Mouse (Mus musculus): ENCODE measurements at regions not wholly inside any gene's neighbourhood (a gene's known extent, or its start where the extent isn't known, plus 50 kb on each side); places are given as distances from the start of the nearest gene placed in this dataset.

DNA sequence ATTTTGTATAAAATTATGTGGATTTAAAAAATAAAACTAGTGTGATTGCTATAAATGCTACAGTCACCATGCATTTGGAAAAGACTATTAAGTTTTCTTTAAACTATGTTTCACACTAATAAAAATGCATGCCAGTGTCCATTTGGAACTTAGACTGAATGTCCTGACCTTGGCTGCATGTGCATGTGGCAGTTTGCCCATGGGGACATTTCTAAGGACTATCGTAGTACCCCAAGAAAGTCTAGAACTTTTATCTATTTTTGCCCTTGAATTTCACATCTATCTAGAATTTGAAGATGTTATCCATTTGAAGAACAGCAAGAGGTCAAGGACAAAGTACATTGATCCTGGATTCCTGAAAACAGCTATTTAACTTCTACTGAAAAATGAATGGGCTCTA lies 745.9 kb downstream of the Tmem182 start:
- no peak for DNase-seq

DNA sequence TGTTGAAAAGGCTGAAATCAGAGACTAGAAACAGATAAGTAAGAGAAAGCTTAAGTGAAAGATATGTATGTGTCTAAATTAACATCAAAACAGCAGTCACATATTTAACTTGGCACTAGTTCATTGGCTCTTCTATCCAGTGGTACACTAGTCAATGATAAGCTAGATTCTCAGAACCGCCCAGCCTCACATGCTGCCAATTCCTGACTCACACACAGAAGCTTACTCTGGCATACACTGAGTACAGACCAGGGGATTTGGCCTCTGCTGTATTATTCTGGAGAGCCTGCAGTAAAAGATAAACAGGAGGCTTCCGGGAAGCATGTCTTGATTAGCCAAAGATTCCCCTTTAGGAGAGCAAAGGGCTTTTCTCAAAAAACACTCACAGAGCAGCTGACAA lies 750.2 kb downstream of the Tmem182 start:
- peak; percentile 13 for DNase-seq

DNA sequence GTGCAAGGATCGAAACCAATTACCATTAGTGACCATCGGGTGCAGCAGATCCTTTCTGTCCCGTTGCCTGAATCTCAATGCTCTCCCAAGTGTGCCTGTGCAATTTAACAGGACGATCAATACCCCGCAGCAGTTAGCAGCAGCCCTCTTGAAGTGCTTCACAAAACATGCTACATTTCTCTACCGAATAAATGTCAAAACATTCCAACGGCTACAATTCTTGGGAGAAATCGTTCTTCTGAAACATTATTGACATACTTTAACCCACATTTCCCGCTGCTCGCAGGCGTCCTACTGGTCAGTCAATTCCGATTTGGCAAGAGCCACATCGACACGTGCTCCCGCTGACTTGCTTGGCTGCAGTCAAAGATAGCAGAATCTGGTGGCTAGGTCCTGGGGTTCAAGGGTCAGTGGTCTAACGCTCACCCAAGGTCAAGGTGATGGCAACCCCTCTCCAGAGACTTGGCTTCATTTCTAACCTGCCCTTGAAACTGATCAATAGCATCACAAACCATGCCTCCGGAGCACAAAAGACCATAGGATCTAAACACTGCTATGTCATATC lies 753.8 kb downstream of the Tmem182 start:
- DNase-seq: no peak

DNA sequence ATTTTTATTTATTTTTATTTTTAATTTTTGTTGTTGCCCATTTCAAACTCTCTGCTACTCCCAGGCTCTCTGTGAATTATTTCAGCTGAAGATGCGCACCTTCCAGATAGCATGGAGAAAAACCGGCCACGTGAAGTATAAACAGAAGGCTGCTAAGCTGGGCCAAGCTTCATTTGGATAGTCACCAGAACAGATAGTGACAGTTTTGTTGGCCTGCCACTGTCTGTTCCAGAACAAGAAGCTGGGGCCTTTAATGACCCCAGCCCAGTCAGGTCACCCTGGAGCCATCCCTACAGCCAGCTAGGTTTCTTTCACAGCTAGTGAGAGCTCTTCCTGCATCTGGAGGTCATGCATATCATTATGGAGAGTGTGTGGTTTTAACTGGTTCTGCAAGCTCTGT lies 754.6 kb downstream of the Tmem182 start:
- no peak for DNase-seq

DNA sequence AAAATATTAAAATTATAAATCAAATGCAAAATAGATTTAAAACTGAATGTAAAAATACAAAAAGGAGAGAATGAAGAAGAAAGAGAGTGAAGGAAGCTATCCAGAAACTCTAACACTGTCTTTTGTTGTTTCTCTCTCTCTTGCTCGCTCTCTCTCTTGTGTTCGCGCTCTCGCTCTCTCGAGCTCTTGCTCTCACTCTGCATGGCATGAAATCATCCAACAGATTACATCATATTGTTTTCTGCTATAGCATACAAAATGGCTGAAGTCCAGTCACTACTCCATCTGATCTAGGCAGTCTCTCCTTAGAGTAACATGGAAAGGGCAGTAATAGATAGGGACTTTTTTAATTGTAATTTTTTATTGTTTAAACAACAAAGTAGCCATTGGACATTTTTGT lies 798.1 kb downstream of the Tmem182 start:
- no peak for DNase-seq

DNA sequence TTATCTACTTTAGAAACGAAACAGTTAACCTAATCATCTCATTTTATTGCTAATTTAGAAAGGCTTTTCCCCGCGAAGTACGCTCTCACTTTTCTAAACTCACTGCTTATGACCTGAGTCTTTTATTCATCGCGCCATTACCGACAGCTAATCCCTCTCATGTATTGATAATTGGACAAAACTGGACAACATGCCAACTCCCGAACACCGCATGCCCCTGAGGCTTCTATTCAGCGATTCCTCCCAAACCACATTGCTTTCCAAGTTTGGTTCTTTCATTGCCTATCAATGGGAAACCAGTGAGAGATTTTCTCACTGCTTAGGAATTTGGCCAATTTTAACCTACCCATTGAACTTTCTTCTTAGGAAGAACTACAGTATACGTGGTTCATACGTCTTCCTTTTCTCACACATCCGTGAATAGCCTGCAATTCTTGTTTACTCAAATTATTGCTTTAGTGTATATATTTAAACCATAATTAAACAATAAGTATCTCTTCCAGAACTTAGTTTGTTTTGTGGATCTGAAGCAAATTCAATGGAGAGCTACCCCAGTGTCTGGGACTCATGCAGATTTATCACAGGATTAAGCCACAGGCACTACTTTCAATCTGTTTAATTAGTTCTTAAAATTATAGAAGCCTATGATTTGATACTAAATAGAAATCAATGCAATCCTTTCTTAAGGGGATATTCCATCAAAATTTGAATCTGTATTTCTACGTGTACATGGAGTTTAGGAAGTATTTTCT lies 799.8 kb downstream of the Tmem182 start:
- DNase-seq: peak; percentile 2

DNA sequence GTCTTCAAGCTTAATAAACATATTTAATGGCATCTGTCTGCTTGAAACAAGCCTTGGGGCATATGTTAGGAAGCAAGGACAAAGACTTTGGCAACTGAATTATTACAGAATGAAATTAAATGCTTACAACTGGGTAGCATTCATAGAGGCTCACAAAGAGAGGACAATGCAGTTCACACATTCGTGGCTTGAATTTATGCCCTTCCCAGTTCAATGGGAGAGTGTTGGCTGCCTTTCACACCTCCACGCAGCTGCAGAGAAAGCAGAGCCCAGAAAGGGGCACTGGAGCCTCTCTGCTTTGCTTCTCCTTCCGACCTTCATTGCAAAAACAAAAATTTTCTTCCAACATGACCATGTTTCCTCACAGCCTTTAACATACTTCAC lies 800.3 kb downstream of the Tmem182 start:
- no peak for DNase-seq

DNA sequence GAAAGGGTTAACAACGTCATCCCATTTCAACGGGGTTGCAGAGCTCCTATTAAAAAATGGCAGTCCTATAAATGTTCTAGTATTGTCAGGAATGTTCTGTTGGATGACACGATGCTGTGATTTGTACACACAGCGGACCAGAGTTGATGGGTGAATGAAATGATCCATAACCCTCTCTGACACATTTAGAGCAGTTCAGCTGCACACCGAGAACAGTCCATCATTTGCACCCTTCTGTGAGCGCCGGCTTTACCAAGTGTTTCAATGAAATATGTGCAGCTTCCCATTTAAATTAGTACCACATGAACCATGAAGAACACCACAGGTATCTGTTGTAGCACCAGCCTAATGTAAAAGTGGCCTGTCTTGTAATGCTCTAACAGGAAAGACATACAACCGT lies 805.4 kb downstream of the Tmem182 start:
- no peak for DNase-seq

DNA sequence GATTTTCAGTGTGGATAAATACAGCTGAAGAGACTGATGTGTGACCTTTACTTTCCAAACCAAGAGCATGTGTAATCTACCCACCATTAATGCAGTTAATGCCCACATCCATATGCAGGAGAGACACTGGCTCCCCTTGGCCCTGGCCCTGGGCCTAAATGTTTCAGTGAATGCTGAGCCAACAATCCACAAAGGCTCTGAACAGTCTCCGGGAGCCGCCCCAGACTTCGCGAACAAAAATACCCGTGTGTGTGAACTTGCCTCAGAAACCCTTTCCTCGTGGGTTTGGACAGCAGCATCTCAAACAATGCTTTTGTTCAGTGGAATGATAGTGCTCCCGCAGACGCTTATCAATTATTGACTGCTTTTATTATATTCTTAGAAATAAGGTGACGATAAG lies 846.4 kb downstream of the Tmem182 start:
- no peak for DNase-seq

DNA sequence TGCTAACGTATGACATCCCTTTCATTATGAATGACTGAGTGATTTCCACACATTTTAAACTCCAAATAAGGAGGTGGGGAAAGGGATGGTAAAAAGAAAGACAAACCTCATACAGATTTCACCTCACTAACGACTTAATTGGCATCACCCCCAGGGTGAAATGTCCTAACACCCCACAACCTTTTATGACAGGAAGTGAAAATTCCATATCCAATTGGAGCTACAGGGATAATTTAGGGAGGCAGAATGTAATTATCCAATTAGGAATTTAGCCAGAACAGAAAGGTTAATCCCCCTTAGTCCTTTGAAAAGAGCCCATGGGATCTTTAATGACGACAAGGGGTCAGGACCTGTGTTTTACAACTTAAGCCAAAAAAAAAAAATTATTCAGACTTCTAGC lies 846.8 kb downstream of the Tmem182 start:
- DNase-seq: no peak

DNA sequence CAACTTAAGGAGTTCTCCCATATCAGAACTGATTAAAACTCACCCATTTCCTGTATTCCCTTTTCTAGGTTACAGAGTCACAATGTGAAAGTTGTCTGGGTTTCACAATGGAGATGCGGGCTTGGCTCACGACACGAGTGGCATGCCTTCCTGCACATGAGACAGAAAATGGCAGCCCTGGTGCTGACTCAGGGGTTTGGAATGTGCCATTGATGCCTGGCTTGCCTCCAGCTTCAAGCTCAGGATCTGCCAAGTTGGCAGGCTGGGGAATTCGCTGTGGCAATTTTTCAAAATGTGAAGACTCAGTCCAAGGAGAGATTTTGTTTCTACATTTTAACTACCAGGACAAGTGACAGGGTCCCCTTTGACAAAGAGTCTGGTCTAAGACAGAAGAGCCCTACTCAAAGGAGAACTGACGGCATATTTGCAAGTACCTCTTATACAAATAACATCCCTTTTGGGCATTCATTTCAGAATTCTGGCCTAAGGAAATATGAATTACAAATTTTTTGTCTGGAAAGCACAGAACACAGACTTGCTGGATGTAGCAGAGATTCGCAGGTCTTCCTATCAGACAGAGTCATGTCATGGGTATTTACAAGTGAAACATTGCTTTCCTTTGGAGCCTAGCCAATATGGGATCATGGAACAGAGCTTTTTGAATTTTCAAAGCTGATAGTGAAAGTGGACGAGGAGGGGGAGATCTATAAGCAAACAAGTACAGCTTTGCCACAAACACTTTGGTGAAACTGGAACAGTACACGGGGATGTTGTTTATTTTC lies 847.4 kb downstream of the Tmem182 start:
- DNase-seq: peak; percentile 28

DNA sequence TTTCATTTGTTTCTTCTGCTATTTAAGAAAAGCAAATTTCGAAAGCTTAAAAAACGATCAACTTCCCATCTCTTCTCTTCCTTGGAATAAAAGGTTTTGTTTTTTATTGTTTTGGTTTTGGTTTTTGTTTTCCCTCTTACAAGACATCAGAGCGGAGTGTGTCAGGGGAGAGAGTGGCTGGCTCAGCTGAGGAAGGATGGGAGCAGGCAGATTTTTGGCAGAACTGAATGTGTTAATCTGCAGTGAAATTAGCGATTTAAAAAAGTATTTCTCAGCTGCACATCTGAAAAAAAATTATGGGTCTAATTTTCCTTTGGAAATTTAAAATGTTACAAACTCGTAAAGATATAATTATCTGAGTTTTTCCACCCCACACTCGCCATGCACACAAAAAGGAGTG lies 868.7 kb downstream of the Tmem182 start:
- DNase-seq: no peak

DNA sequence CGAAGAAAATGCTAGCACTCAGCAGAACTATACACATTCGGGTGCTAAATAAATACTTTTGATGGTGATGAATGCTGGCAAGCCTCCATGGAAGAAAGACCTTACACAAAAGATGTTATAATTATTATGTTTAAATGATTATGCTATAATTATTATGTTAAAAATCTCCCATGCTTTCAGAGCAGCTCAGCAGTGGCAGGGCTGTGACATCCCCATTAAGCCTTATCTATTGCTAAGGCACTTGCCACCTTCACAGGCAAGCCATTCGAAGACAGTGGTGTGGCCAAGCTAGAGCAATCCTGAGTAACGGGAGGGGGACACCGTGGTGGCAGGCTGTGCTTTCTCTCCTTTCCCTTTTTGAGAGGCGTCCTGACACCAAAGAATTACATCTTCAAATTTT lies 869.9 kb downstream of the Tmem182 start:
- no peak for DNase-seq

DNA sequence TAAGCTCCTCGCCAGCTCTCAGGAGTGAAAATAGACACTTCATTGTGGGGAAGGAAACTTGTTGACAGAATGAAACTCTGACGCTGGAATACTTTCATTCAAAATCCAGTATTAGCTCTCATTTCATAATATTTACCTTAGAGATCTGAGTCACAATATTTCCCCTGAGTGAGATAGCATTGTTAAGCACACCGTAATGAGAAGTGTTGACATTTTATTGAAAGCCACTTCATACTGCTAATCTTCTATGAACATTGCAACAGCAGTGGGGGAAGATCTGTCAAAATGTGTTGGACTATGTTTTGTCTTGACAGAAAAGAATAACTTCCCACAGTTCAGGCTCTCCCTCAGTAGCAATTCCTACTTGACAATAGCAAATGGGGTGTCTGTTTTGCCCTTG lies 900.3 kb downstream of the Tmem182 start:
- no peak for DNase-seq

DNA sequence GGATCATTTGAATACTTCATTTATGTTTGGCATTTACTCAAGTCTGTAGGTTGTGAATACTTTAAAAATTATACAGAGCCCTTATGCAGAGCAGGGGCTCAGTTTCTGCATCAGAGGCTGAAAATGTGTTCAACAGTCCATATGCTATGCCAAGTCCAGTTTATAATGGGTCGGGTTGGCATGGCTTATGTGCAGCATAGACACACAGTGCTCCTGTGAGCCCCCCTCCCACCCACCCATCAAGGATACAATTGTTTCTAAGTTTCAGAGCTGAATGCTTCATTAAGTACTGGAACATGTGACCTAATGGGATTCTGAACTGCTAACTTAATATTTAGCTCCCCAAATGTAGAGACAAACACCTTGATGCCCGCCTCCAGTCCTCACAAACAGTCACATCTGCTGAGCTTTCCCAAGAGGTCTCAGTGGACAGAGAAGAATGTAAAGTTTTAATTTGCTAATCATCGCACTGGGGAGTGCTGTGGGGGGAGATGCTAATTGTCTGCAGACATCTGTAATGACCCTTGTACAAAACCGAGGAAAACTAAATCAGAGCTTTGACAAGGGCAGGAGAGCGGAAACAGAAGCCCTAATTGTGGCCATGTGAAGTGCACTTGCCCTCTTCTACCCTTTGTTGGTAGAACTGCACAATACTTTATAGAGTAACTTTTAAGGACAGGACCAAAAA lies 937.4 kb downstream of the Tmem182 start:
- no peak for DNase-seq

DNA sequence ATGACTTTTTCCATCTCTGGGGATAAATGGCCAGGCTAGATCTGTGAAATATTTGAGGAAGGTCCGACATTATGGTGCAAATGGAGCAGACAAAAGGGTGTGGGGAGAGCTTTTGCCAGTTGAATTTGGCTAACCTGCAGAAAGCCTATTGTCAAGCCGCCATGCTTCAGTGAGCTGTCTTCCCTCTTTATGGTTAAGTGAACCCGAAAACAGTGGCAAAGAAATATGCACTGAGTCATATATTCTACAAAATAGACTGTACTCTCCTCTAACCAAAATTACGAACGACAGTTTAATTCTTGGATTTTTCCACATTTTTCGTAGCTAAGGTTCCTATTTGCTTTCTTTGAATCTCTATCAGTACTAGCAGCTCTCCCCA lies 937.9 kb downstream of the Tmem182 start:
- no peak for DNase-seq

DNA sequence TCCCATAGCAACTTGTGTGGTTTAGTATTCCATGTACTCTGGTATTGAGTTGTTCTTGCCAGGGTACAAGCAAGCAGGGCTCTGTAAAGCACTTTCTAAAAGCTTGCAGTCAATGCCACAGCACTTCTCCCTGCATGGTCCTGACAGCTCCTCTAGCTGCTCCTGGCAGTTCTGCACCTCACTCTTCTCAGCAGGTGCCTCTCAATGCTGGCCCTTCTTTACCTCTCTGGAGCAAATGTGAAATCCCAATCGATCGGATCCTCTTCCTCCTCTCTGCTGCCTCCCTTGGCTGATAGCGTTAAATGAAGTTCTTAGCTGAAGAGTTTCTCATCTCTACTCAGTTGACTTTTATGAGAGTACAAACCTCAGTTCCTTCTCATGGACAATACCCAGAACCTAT lies 939.1 kb downstream of the Tmem182 start:
- no peak for DNase-seq

DNA sequence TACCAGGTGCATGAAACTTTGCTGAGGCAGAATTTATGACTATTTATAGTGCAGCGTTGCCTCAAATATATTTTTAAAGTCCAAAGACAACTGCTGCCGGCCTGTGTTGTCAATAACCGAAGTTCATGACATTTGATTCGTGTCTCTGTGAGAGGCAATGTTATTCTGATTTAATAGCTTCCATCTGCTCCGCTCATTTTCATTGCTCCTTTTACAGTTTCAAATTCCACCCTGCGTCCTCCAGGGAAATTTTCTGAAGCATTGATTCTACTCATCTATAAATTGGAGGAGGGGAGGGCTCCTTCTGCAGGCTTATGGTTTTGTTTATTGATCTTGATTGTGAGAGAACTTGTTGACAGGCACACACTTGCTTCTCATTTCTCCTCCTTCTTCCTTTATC lies 936.2 kb upstream of the Pou3f3 start:
- no peak for DNase-seq
